Mouse (Mus musculus) forebrain, embryonic 11.5 days (tissue): Measurements from ENCODE around the gene Slc19a1. TPM values are rescaled to one million over a fixed set of nuclear protein-coding genes. Genes with fewer than 3 reads are reported as not detected.
A peak's percentile ranks its signal among the peaks of the same experiment; 100 is the strongest.

Experiments used
- ATAC-seq: fragments of 200-750 bp; cut with Nextera tagmentation; replicated peaks from 2 replicates; pipeline ENCODE4 v1.8.0; 2017; ENCODE audit warnings: moderate TSS enrichment; ENCODE audit not compliant: low FRiP score
- DNase-seq: peaks from one replicate; pipeline ENCODE4 v3.0.0-alpha.2; 2017; ENCODE audit warnings: low spot score
- H3K27ac ChIP-seq: fragments of 300-500 bp; sonication (generic); 2 replicates; pipeline ENCODE4 v1.5.1; 2014; ENCODE audit warnings: low read depth, low read length
- H3K27me3 ChIP-seq: fragments of 300-500 bp; sonication (generic); 2 replicates; pipeline ENCODE4 v1.6.1; 2014; ENCODE audit warnings: mild to moderate bottlenecking, low read length, mixed read lengths; ENCODE audit not compliant: control insufficient read depth, insufficient read depth
- H3K36me3 ChIP-seq: fragments of 300-500 bp; sonication (generic); 2 replicates; pipeline ENCODE4 v1.6.1; 2014; ENCODE audit warnings: mild to moderate bottlenecking, low read length, moderate library complexity, mixed read lengths; ENCODE audit not compliant: control insufficient read depth, insufficient read depth
- H3K4me1 ChIP-seq: fragments of 300-500 bp; sonication (generic); replicated peaks from 2 replicates; pipeline ENCODE4 v1.6.1; 2014; ENCODE audit warnings: low read length, mixed read lengths; ENCODE audit not compliant: control insufficient read depth, insufficient read depth
- H3K4me2 ChIP-seq: fragments of 300-500 bp; sonication (generic); 2 replicates; pipeline ENCODE4 v1.6.1; 2014; ENCODE audit warnings: low read depth, mild to moderate bottlenecking, low read length, moderate library complexity, mixed read lengths; ENCODE audit not compliant: severe bottlenecking
- H3K4me3 ChIP-seq: fragments of 300-500 bp; sonication (generic); 2 replicates; pipeline ENCODE4 v1.5.1; 2014; ENCODE audit warnings: low read depth, low read length
- H3K9ac ChIP-seq: fragments of 300-500 bp; sonication (generic); 2 replicates; pipeline ENCODE4 v1.6.1; 2014; ENCODE audit warnings: low read length
- H3K9me3 ChIP-seq: fragments of 300-500 bp; sonication (generic); 2 replicates; pipeline ENCODE4 v1.6.1; 2016; ENCODE audit warnings: low read length, mixed read lengths; ENCODE audit not compliant: control insufficient read depth
- WGBS: fragments of 180-500 bp; shearing (Covaris S2); extraction: QIAGEN DNeasy Blood & Tissue Kit; methylation state at CpG from one replicate; pipeline ENCODE4 v1.1.7; 2014; 5-methylcytosine and 5-hydroxymethylcytosine counted together
- polyA plus RNA-seq: library from polyadenylated mRNA; unstranded; fragments of >200 nt; fragmentation: Nextera tagmentation; extraction: Ambion mirVana; gene quantifications from 2 replicates; pipeline ENCODE4 v1.2.1, GENCODE M21; 2014

Gene Slc19a1
- polyA plus RNA-seq, 1 experiment from 2014 or later, result 34.8 TPM

GRCm38 (mm10) chr10:77074276-77074974 is 42.4 kb downstream of the Slc19a1 start:
- no peak overlapping the region for H3K9ac ChIP-seq
- no peaks in the 10 kb centered on the region for H3K4me1 ChIP-seq
- H3K4me2 ChIP-seq, result no peak overlapping the region
- 93% methylated on average over 4 of the region's 4 CpGs for WGBS
- H3K4me3 ChIP-seq, result no peak overlapping the region
- H3K27ac ChIP-seq, result no peak overlapping the region
- H3K9me3 ChIP-seq, result no peaks in the 10 kb centered on the region
- no peaks in the 10 kb centered on the region; the same call in 1 of the 2 replicates for H3K36me3 ChIP-seq
- DNase-seq (no peak), ATAC-seq (no peak)
- no peaks in the 10 kb centered on the region for H3K27me3 ChIP-seq

GRCm38 (mm10) chr10:77078456-77078855 is 46.4 kb downstream of the Slc19a1 start:
- H3K36me3 ChIP-seq, result no peaks in the 10 kb centered on the region; the same call in 1 of the 2 replicates
- 96% methylated on average over 4 of the region's 4 CpGs for WGBS

GRCm38 (mm10) chr10:77078961-77079360 is 46.9 kb downstream of the Slc19a1 start:
- 91% methylated on average over 8 of the region's 8 CpGs for WGBS
- no peaks in the 10 kb centered on the region for H3K4me1 ChIP-seq
- H3K9ac ChIP-seq, result no peak overlapping the region
- H3K4me3 ChIP-seq, result no peak overlapping the region
- no peaks in the 10 kb centered on the region for H3K9me3 ChIP-seq
- no peak for DNase-seq
- H3K36me3 ChIP-seq, result no peaks in the 10 kb centered on the region; the same call in 1 of the 2 replicates
- H3K4me2 ChIP-seq, result no peak overlapping the region
- no peaks in the 10 kb centered on the region for H3K27me3 ChIP-seq
- H3K27ac ChIP-seq, result no peak overlapping the region
- no peak for ATAC-seq

More at GRCm38 (mm10) chr10:77078456-77078855, 46.4 kb downstream of the Slc19a1 start:
- H3K4me1 ChIP-seq, result no peaks in the 10 kb centered on the region
- H3K4me3 ChIP-seq, result no peak overlapping the region
- DNase-seq (no peak), ATAC-seq (no peak)
- H3K27me3 ChIP-seq, result no peaks in the 10 kb centered on the region
- no peak overlapping the region for H3K27ac ChIP-seq
- H3K9me3 ChIP-seq, result no peaks in the 10 kb centered on the region
- no peak overlapping the region for H3K9ac ChIP-seq
- H3K4me2 ChIP-seq, result no peak overlapping the region

- Histone ChIP-seq H3K27ac (no peak overlapping the region), H3K4me3 (no peak overlapping the region), H3K4me2 (no peak overlapping the region), H3K9ac (no peak overlapping the region), H3K9me3 (no peaks in the 10 kb centered on the region), H3K4me1 (no peaks in the 10 kb centered on the region), H3K36me3 (no peaks in the 10 kb centered on the region; the same call in 1 of the 2 replicates), H3K27me3 (no peaks in the 10 kb centered on the region)
- 39% methylated on average over 3 of the region's 3 CpGs for WGBS
- peak; percentile 90 for DNase-seq
- ATAC-seq, result no peak
Observed at GRCm38 (mm10) chr10:77082453-77082852, 50.4 kb downstream of the Slc19a1 start.

GRCm38 (mm10) chr10:77082921-77083320 is 50.9 kb downstream of the Slc19a1 start:
- Histone ChIP-seq H3K4me3 (no peak overlapping the region), H3K27me3 (no peaks in the 10 kb centered on the region), H3K9ac (no peak overlapping the region), H3K36me3 (no peaks in the 10 kb centered on the region; the same call in 1 of the 2 replicates), H3K27ac (no peak overlapping the region), H3K4me2 (no peak overlapping the region), H3K9me3 (no peaks in the 10 kb centered on the region), H3K4me1 (no peaks in the 10 kb centered on the region)
- no peak for DNase-seq
- 78% methylated on average over 5 of the region's 5 CpGs for WGBS
- ATAC-seq, result no peak

GRCm38 (mm10) chr10:77084568-77084967 is 52.5 kb downstream of the Slc19a1 start:
- Histone ChIP-seq H3K9ac (no peak overlapping the region), H3K36me3 (no peaks in the 10 kb centered on the region), H3K27me3 (no peaks in the 10 kb centered on the region), H3K9me3 (no peaks in the 10 kb centered on the region), H3K4me2 (no peak overlapping the region), H3K4me3 (no peak overlapping the region), H3K4me1 (no peaks in the 10 kb centered on the region), H3K27ac (no peak overlapping the region)
- ATAC-seq (no peak), DNase-seq (no peak)
- WGBS, result 83% methylated on average over 1 of the region's 1 CpGs

- Histone ChIP-seq H3K27ac (no peak overlapping the region), H3K36me3 (no peaks in the 10 kb centered on the region; the same call in 1 of the 2 replicates), H3K9ac (no peak overlapping the region), H3K4me1 (no peaks in the 10 kb centered on the region), H3K27me3 (no peaks in the 10 kb centered on the region), H3K4me2 (no peak overlapping the region), H3K4me3 (no peak overlapping the region), H3K9me3 (peaks cover 4% of the 10 kb centered on the region; the same call in 1 of the 2 replicates)
- WGBS, result 55% methylated on average over 8 of the region's 8 CpGs
- no peak for DNase-seq
- ATAC-seq, result no peak
Observed at GRCm38 (mm10) chr10:77089336-77089735, 57.3 kb downstream of the Slc19a1 start.

- Histone ChIP-seq H3K4me2 (no peak overlapping the region), H3K4me1 (no peaks in the 10 kb centered on the region), H3K27ac (no peak overlapping the region), H3K4me3 (no peak overlapping the region), H3K36me3 (no peaks in the 10 kb centered on the region; the same call in 1 of the 2 replicates), H3K9ac (no peak overlapping the region), H3K27me3 (no peaks in the 10 kb centered on the region), H3K9me3 (peaks cover 4% of the 10 kb centered on the region; the same call in 1 of the 2 replicates)
- DNase-seq (no peak), ATAC-seq (no peak)
- WGBS, result 84% methylated on average over 5 of the region's 5 CpGs
Observed at GRCm38 (mm10) chr10:77090063-77090462, 58.0 kb downstream of the Slc19a1 start.
